Mouse (Mus musculus): ENCODE measurements around the gene Tbpl1. TPM values are rescaled to one million over a fixed set of nuclear protein-coding genes. Genes with fewer than 3 reads are reported as not detected.

Tbpl1 gene
- polyA plus RNA-seq (2012; rRNA removed) = 14.3 and 17.7 TPM in 2 replicates

- Histone ChIP-seq H3K27ac (ENCODE audit: insufficient read depth, low read depth, low read length) (peak within 1 kb of the TSS; percentile 96), H3K27me3 (replicated peaks; ENCODE audit: control insufficient read depth, insufficient read depth, low read length) (no peaks in the 10 kb centered on the region), H3K4me1 (ENCODE audit: control insufficient read depth, insufficient read depth, low read length) (peaks cover 11% of the 10 kb centered on the region; the same call in 1 of the 2 replicates), H3K36me3 (ENCODE audit: control insufficient read depth, insufficient read depth, low read length) (no peaks in the 10 kb centered on the region), H3K4me3 (ENCODE audit: insufficient read depth, low read depth, low read length) (peak within 1 kb of the TSS; percentile 89)
- TF ChIP-seq CTCF (conservative IDR thresholded peaks at IDR 0.05; ENCODE audit: insufficient read depth, insufficient read length, low read depth, low read length) = no peak
- TF ChIP-seq POLR2A (IDR thresholded peaks at IDR 0.05; ENCODE audit: low read depth, low read length) = peak; percentile 53
- WGBS = under 1% methylated on average over 77 of the region's 77 CpGs
- DNase-seq = peak; percentile 97
Observed at GRCm38 (mm10) chr10:22731272-22732093, at the start of gene Tbpl1. TSS of gene Tbpl1 (minus strand) at chr10:22731938.

GRCm38 (mm10) chr10:22781466-22781865 lies 49.7 kb upstream of the Tbpl1 start:
- Histone ChIP-seq H3K27ac (ENCODE audit: insufficient read depth, low read depth, low read length) (no peak overlapping the region), H3K27me3 (replicated peaks; ENCODE audit: control insufficient read depth, insufficient read depth, low read length) (no peaks in the 10 kb centered on the region), H3K4me1 (ENCODE audit: control insufficient read depth, insufficient read depth, low read length) (no peaks in the 10 kb centered on the region), H3K4me3 (ENCODE audit: insufficient read depth, low read depth, low read length) (no peak overlapping the region), H3K36me3 (ENCODE audit: control insufficient read depth, insufficient read depth, low read length) (no peaks in the 10 kb centered on the region)
- TF ChIP-seq CTCF (conservative IDR thresholded peaks at IDR 0.05; ENCODE audit: insufficient read depth, insufficient read length, low read depth, low read length) (peak; percentile 48), POLR2A (IDR thresholded peaks at IDR 0.05; ENCODE audit: low read depth, low read length) (no peak)
- DNase-seq = peak; percentile 24
- 39% methylated on average over 4 of the region's 4 CpGs for WGBS

GRCm38 (mm10) chr10:22777939-22778338 lies 46.2 kb upstream of the Tbpl1 start:
- Histone ChIP-seq H3K27me3 (replicated peaks; ENCODE audit: control insufficient read depth, insufficient read depth, low read length) (no peaks in the 10 kb centered on the region), H3K27ac (ENCODE audit: insufficient read depth, low read depth, low read length) (no peak overlapping the region), H3K4me3 (ENCODE audit: insufficient read depth, low read depth, low read length) (no peak overlapping the region), H3K36me3 (ENCODE audit: control insufficient read depth, insufficient read depth, low read length) (no peaks in the 10 kb centered on the region), H3K4me1 (ENCODE audit: control insufficient read depth, insufficient read depth, low read length) (no peaks in the 10 kb centered on the region)
- no peak for TF ChIP-seq POLR2A (IDR thresholded peaks at IDR 0.05; ENCODE audit: low read depth, low read length)
- TF ChIP-seq CTCF (conservative IDR thresholded peaks at IDR 0.05; ENCODE audit: insufficient read depth, insufficient read length, low read depth, low read length) = peak; percentile 60
- DNase-seq = peak; percentile 32
- 16% methylated on average over 5 of the region's 5 CpGs for WGBS

GRCm38 (mm10) chr10:22776007-22776698 lies 44.4 kb upstream of the Tbpl1 start:
- H3K27me3 ChIP-seq (replicated peaks; ENCODE audit: control insufficient read depth, insufficient read depth, low read length) = no peaks in the 10 kb centered on the region
- H3K27ac ChIP-seq (ENCODE audit: insufficient read depth, low read depth, low read length) = no peak overlapping the region
- H3K4me3 ChIP-seq (ENCODE audit: insufficient read depth, low read depth, low read length) = no peak overlapping the region
- H3K4me1 ChIP-seq (ENCODE audit: control insufficient read depth, insufficient read depth, low read length) = no peaks in the 10 kb centered on the region
- no peaks in the 10 kb centered on the region for H3K36me3 ChIP-seq (ENCODE audit: control insufficient read depth, insufficient read depth, low read length)
- WGBS = 12% methylated on average over 7 of the region's 7 CpGs
- DNase-seq = peak; percentile 39
- TF ChIP-seq CTCF (conservative IDR thresholded peaks at IDR 0.05; ENCODE audit: insufficient read depth, insufficient read length, low read depth, low read length) (peak; percentile 62), POLR2A (IDR thresholded peaks at IDR 0.05; ENCODE audit: low read depth, low read length) (no peak)

- Histone ChIP-seq H3K4me1 (ENCODE audit: control insufficient read depth, insufficient read depth, low read length) (no peaks in the 10 kb centered on the region), H3K4me3 (ENCODE audit: insufficient read depth, low read depth, low read length) (no peak overlapping the region), H3K27ac (ENCODE audit: insufficient read depth, low read depth, low read length) (no peak overlapping the region), H3K36me3 (ENCODE audit: control insufficient read depth, insufficient read depth, low read length) (no peaks in the 10 kb centered on the region), H3K27me3 (replicated peaks; ENCODE audit: control insufficient read depth, insufficient read depth, low read length) (no peaks in the 10 kb centered on the region)
- no peak for TF ChIP-seq POLR2A (IDR thresholded peaks at IDR 0.05; ENCODE audit: low read depth, low read length)
- no peak for TF ChIP-seq CTCF (conservative IDR thresholded peaks at IDR 0.05; ENCODE audit: insufficient read depth, insufficient read length, low read depth, low read length)
- DNase-seq = no peak
- 78% methylated on average over 2 of the region's 2 CpGs for WGBS
Observed at GRCm38 (mm10) chr10:22775456-22775855, 43.7 kb upstream of the Tbpl1 start.

GRCm38 (mm10) chr10:22774626-22775025 lies 42.9 kb upstream of the Tbpl1 start:
- Histone ChIP-seq H3K27me3 (replicated peaks; ENCODE audit: control insufficient read depth, insufficient read depth, low read length) (no peaks in the 10 kb centered on the region), H3K4me1 (ENCODE audit: control insufficient read depth, insufficient read depth, low read length) (no peaks in the 10 kb centered on the region), H3K36me3 (ENCODE audit: control insufficient read depth, insufficient read depth, low read length) (no peaks in the 10 kb centered on the region), H3K4me3 (ENCODE audit: insufficient read depth, low read depth, low read length) (no peak overlapping the region), H3K27ac (ENCODE audit: insufficient read depth, low read depth, low read length) (no peak overlapping the region)
- DNase-seq = no peak
- TF ChIP-seq CTCF (conservative IDR thresholded peaks at IDR 0.05; ENCODE audit: insufficient read depth, insufficient read length, low read depth, low read length) = no peak
- TF ChIP-seq POLR2A (IDR thresholded peaks at IDR 0.05; ENCODE audit: low read depth, low read length) = no peak
- WGBS = 84% methylated on average over 3 of the region's 3 CpGs

- H3K27me3 ChIP-seq (replicated peaks; ENCODE audit: control insufficient read depth, insufficient read depth, low read length) = no peaks in the 10 kb centered on the region
- no peak for DNase-seq
- H3K27ac ChIP-seq (ENCODE audit: insufficient read depth, low read depth, low read length) = no peak overlapping the region
- no peaks in the 10 kb centered on the region for H3K4me1 ChIP-seq (ENCODE audit: control insufficient read depth, insufficient read depth, low read length)
- TF ChIP-seq POLR2A (IDR thresholded peaks at IDR 0.05; ENCODE audit: low read depth, low read length) (no peak), CTCF (conservative IDR thresholded peaks at IDR 0.05; ENCODE audit: insufficient read depth, insufficient read length, low read depth, low read length) (no peak)
- whole genome bisulfite sequencing = 97% methylated on average over 1 of the region's 1 CpGs
- H3K36me3 ChIP-seq (ENCODE audit: control insufficient read depth, insufficient read depth, low read length) = no peaks in the 10 kb centered on the region
- no peak overlapping the region for H3K4me3 ChIP-seq (ENCODE audit: insufficient read depth, low read depth, low read length)
Observed at GRCm38 (mm10) chr10:22754240-22754639, 22.5 kb upstream of the Tbpl1 start.
